Mouse (Mus musculus) urinary bladder, postnatal 10 days (tissue): Measurements from ENCODE around the gene Aldh16a1.
"Not testable (repeated sequence)": the region's sequence is repeated elsewhere in the genome, so short reads cannot be mapped to it uniquely, and the experiment has no call there.

Experiments used
- DNase-seq: peaks from one replicate; pipeline ENCODE4 v3.0.0; 2022; ENCODE audit warnings: low spot score

The Aldh16a1 gene

DNA sequence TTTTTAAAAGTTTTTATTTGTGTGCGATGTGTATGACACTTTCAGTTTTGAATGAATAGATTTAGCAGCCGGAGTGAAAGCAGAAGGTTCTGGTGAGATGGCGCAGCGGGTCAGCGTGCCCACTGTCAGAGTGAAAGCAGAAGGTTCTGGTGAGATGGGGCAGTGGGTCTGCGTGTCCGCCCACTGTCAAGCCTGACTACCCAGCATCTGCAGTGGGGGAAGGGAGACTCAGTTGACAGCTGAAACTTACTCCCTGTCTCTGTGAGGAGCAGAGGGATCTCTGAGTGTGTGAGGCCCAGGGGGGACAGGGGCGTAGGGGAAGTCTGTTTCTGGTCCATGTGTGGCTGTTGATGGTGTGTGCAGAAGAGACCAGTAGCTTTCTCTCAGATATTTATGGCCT is 36.8 kb downstream of the Aldh16a1 start:
- no peak for DNase-seq

DNA sequence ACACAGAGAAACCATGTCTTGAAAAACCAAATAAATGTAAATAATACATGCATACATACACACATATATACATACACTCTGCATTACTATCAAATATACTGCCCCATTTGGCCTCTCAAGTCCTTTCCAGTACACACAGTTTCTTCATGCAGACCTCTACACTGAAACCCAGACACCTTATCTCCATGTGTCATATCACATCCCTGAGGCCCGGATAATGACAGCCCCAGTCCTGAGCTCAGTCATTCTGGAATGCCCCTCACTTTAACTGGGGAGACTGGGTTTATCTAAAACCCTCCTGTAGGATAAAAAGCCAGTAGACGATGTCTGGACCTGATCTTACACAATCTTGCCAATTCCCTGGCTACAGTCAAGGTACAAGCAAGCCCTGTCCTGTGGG is 40.9 kb downstream of the Aldh16a1 start:
- no peak for DNase-seq

DNA sequence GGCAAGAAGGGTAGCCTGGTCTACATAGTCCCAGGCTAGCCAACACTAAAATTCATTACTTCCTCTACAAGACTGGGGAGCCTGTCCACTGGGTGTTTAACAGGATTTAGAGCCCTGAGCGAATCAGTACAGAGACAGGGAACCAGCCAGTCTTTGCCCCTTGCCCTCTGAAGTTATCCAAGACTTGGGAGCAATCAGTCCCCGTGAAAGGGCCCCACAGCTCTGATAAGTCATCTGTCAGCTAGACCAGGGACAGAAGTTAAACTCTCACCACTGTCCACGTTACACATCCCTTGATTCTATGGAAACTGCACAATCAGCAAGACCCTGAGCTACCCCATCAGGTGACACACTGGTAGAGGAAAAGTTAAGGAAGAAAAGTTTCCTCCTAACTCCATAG is 41.9 kb downstream of the Aldh16a1 start:
- DNase-seq, result no peak

DNA sequence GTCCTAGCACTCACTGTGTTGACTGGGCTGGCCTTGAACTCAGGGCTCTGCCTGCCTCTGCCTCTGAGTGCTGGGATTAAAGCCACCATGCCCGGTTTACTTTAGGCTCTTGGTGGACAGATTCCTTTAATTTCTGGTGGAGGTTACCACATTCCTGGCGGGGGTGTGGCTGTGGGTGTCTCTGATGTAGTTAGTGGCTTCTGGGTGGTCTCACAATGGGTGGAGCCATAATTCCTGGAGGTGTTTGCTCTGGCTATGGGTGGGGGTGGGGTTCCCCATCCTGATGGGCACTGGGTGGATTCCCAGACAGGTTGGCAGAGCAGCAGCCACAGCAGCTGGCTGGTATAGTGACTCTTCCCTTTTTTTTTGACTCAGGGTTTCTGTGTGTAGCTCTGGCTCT is 42.4 kb downstream of the Aldh16a1 start:
- no peak for DNase-seq

DNA sequence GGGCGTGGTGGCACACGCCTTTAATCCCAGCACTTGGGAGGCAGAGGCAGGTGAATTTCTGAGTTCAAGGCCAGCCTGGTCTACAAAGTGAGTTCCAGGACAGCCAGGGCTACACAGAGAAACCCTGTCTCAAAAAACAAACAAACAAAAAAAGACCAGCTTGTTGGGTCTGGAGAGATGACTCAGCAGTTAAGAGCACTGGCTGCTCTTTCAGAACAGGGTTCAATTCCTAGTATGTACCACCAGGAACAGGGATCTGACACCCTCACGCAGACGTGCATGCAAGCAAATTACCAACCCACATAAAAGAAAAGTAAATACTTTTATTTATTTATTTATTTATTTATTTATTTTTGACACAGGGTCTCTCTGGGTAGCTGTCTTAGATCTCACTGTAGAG is 44.3 kb downstream of the Aldh16a1 start:
- DNase-seq, result not testable (repeated sequence)

DNA sequence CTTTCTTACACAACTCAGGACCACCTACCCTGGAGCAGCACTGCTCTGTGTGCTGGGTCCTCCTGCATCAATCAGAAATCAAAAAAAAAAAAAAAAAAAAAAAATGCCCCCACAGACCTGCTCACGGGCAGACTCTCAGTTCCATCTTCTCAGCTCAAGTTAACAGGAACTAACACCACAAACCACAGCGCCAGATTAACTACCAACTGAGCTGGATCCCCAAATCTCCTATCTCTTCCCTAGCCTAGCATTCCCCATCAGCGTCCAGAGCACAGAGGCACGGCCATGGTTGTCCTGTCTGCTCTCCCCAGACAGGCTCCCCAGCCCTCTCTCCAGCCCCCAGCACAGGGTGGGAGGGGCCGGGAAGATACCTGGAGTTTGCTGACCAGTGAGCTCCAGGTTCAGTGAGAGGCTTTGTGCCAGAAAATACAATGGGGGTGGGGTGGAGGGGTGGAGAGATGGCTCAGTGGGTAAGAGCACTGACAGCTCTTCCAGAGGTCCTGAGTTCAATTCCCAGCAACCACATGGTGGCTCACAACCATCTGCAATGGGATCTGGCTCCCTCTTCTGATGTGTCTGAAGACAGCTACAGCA is 47.2 kb downstream of the Aldh16a1 start:
- DNase-seq, result no peak

DNA sequence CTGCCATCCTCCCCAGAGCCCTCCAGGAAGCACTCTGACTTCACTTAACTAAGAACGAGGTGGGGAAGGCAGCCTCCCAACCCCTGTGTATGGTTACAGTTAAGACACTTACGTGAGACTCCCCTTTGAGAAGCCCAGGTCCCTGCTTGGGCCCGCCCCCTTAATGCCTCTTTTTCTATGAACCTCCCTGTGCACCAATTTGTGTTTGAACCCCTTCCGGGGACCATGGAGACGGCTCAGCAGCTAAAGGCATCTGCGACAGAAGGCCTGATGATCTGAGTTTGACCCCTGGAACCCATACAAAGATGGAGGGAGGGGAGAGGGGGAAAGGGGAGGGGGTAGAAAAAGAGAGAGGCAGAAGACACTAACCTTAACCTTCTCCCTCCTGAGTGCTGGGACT is 47.9 kb downstream of the Aldh16a1 start:
- DNase-seq, result no peak

DNA sequence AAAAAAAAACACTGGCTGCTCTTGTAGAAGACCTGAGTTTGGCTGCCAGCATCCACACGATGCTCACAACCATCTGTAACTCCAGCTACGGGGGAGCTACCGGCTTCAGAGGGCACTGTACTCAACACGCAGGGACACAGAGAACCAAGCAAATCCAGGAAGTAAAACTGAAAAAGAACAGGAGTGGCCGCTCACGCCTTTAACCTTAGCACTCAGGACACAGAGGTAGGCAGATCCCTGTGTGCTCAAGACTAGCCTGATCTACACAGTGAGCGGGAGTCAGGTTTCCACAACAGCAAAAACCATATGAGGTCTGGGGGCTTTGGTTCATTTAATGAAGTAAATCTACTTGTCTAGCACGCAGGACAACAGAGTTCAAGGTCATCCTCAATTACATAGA is 48.9 kb downstream of the Aldh16a1 start:
- DNase-seq, result no peak

DNA sequence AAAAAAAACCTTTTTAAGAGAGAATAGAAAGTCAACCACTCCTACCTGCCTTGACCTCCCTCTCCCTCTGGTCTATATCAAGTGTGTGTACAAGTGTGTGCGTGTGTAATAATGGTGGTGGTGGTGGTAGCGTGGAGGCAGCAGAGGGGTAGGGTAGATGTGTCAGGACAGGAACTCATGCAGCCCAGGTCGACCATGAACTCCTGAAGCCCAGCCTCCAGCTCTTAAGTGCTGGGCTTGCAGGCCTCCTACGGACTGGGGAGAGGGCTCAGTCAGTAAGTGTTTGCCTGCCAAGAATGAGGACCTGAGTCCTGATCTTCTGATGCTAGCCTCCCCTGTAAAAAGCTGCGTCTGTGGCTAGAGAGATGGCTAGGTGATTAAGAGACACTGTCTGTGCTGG is 49.4 kb downstream of the Aldh16a1 start:
- DNase-seq, result no peak

DNA sequence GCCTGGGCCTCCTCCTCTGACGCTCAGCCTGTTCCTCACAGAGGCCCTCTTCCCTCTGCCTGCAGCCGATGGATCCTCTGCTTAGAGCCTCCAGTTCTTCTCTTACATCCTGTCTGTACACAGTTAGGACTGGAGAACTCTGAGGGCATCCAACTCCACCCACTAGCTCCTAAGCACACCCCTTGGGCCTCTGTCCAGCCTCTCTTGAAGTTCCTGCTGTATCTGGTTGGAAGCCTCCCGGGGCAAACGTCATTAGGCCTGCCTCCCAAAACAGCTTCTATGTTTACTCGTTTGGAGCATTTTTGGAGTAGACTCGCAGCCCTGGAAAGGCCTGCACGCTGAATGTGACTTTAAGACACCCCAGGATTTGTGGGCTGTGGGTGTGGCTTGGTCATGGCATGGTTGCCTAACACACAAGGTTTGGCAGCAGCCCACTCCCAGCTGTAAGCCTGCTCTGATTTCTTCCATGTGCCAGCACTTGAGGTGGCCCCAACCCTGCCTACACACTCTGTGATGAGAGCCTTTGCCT is 50.7 kb downstream of the Aldh16a1 start, which contains the start of gene Fcgrt:
Fcgrt (minus strand) TSS at position 200 of the 529 bp plus-strand sequence.
- peak; percentile 66 for DNase-seq

DNA sequence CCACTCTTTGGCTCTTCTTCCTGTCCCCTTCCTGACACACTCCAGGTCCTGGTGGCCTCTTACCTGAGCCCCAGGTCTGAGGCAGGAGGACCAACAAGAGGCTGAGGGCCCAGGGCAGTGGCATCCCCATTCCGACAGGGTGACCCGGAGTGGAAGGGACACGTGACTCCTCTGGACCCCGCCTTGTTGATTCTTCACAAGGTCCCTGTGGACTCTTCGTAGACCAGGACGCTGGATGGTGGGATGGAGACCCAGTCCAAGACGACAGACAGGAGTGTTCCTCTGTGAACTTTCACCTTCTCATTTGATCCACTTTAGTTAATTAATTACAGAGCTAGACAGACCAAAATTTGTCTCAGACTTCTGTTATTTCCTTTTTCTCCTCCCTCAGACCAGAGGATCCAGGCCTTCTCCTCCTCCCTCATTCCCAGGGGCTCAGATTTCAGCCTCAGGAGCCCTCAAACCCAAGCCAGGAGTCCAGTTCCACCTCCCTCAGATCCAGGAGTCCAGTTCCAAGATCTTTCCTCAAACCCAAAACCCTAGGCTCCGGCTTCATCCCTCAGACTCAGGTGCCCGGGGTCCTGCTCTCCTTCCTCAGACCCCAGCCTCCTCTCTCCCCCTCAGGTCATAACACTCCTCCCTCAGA is 51.3 kb downstream of the Aldh16a1 start:
- no peak for DNase-seq

DNA sequence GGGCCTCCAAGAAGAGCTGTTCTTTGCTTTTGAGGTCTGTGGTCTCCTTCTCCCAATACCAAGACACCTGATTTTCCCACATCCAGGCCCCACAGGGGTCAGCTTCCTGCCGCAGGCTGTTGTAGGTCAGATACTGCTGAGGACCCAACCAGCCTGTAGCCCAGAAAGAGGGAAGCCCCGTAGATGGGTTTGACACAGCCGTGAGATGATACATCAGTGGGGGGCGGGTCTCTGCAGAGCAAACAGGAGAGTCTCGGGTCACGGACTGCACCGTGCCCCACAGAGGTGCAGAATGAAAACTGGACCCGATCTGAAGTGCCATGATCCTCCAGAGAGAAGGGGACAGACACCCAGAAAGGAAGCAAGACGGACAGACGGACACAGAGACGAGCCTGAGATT is 51.9 kb downstream of the Aldh16a1 start:
- DNase-seq, result no peak

DNA sequence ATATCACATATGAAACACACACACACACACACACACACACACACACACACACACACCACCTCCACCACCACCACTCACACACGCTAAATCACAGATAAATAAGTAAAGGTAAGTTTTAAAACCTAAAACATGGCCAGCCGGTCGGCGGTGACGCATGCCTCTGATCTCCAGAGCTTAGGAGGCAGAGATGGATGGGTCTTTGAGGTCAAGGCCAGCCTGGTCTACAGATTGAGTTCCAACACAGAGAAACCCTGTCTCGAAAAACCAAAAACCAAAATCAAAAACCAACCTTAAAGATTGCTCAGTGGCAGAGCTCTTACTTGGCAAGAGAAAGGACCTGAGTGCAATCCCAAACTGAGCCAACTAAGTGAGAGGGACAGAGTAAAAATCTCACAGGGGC is 54.3 kb downstream of the Aldh16a1 start:
- DNase-seq, result no peak

DNA sequence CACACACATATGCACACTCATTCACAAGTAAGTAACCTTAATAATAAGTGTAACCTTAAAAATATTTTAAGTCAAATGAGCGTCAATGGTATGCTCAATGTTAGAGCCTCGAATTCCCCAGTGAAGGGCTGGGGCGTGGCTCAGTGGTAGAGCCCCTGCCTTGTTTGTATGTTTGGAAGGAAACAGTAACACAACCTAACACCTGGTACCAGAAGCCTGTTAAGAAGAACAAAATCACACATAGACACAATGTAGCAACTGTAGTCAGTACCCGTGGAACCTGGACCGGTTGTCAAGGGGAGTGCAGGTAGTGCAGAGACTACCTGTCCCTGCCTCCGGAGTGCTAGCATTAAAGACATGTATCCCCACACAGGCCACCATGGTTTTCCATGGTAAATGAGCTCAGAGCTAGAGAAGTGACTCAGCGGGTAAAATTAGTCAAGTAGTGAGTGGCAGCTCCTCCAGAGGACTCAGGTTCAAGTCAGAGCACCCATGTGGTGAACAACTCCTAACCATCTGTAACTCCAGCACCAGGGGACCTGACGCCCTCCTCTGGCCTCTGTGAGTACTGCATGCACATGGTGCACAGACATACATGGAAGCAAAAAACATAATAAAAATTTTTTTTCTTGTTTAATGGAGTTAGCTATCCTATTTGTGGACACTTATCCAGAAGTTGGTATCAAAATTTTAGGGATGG is 55.7 kb downstream of the Aldh16a1 start:
- no peak for DNase-seq

DNA sequence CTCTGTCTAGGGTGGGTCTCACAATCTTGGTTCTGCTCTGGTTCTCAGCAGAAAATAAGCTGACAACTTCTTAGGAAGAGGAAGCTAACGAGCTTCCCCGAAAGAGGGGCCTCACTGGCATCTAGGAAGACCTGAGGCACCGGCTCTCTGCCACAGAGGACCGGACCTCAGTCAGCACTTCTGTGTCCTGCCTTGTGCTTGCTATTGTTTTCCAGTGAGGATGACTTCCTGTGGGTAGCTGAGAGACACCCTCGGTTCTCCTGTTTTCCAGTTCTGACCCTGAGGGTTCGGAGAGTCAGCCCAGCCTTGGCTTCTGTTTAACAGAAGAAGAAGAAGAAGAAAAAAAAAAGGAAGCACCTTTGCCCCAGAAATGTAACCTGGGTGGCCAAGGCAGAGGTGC is 56.9 kb downstream of the Aldh16a1 start:
- no peak for DNase-seq

DNA sequence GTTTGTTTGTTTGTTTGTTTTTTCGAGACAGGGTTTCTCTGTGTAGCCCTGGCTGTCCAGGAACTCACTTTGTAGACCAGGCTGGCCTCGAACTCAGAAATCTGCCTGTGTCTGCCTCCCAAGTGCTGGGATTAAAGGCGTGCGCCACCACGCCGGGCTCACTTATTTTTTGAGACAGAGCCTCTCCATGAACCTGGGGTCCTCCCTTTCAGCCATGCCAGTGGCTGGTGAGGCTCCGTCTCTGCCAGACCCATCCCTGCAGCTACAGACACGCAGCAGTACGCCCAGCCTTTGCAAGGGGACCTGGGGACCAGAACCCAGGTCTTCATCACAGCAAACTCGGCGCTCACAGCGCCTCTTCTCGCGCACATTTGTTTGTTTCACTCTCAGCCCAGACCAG is 58.4 kb downstream of the Aldh16a1 start:
- not testable (repeated sequence) for DNase-seq

DNA sequence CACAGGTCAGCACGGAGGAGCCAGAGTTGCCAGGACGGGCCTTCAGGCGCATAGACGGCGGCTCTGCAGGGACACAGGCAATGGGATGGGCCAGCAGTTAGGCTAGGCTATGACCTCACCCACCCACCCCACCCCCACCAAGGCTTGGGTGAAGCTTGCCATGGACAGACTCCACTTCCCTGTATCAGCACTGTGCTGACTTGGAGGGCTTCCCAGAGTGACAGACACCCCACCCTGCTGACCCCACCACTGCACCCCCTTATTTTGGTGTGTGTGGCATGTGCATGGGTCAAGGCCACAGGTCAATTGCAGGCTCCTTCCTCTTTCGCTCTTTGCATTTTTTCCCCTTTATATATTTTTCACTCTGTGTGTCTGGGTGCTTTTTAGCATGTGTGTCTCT is 59.0 kb downstream of the Aldh16a1 start:
- DNase-seq, result no peak

DNA sequence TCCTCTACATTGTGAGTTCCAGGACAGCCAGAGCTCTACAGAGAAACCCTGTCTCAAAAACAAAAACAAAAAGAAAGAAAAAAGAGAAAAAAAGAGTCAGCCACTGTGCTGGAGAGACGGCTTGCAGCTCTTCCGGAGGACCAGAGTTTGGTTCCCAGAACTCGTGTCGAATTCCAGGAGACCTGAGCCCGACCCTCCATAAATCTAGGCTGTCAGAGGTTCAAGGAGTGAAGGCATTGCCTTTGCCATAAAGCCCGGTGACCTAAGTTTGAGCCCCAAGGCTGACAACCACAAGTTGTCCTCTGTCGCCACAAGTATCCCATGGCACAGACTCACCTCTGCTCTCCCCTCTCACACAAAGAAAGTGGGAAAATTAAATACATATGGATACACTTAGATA is 60.3 kb downstream of the Aldh16a1 start:
- DNase-seq, result no peak

DNA sequence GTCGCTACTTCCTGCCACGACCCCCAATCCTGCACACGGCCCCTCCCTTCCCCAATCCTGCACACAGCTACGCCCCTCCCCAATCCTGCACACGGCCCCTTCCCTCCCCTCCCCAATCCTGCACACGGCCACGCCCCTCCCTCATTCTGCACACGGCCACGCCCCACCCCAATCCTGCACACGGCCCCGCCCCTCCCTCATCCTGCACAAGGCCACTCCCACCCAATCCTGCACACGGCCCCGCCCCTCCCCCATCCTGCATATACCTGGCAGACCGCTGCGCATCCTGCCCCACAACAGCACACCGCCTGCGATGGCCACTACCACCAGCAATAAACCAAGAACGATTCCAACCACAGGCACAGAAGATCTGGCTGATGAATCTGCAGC is 60.9 kb downstream of the Aldh16a1 start:
- DNase-seq, result no peak

DNA sequence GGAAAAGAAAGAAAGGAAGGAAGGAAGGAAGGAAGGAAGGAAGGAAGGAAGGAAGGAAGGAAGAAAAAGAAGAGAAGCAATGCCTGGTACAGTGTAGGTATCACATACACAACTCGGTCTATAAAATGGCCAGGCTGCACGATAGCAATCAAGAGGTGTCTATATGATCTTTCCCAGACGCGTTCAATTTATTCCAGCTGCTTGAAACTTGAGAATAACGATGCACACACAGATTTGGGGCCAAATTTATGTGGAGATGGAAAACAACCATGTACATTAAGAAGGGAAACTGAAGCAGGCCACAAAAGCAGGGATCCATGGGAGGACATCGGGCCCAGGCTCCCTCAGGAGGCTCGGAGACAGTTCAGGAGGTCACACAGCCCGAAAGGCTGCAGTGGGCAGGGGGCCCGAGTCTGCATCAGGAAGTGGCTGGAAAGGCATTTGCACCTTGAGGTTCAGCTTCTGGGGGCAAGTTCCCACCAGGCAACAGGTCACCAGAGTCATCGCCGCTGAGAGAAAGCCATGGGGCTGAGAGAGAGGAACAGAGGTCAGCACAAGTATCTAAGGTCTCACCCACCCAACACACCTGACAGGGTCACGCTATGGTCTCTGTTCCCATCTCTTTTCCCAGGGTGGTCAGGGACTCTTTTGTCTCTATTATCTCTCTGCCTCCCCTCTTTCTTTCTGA is 61.4 kb downstream of the Aldh16a1 start:
- no peak for DNase-seq

DNA sequence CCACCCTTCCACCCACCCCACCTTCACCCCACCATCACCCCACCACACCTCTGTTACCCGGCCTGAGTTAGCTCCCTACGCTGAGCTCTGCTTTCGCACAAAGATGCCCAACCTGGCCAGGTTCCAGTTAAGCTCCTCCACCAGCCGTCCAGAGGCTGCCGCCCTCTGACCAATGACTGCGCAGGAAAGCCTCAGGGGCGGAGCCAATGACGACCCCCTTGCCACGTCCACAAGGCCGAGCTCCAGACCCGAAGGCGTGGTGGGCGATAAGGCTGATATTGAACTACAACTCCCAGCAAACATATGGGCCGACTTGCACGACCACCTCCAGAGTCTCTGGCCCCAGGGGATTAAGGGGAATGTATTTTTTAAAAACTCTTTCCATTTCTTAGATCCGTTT is 62.3 kb downstream of the Aldh16a1 start, which contains the start of gene Rcn3:
Rcn3 (minus strand) TSS at position 174 of the 400 bp plus-strand sequence.
- DNase-seq, result peak; percentile 67
